Mouse (Mus musculus) hindbrain, embryonic 16.5 days (tissue): Measurements from ENCODE around the gene Mrpl9. TPM values are rescaled to one million over a fixed set of nuclear protein-coding genes. Genes with fewer than 3 reads are reported as not detected.
A peak's percentile ranks its signal among the peaks of the same experiment; 100 is the strongest.

Source experiments
- ATAC-seq: fragments of 200-750 bp; cut with Nextera tagmentation; 2 replicates; pipeline ENCODE4 v1.8.0; 2017; ENCODE audit warnings: moderate TSS enrichment, moderate library complexity
- H3K27ac ChIP-seq: fragments of 300-500 bp; sonication (generic); 2 replicates; pipeline ENCODE4 v1.5.1; 2014; ENCODE audit warnings: low read depth, mild to moderate bottlenecking, control low read depth, low read length, moderate library complexity
- H3K27me3 ChIP-seq: fragments of 300-500 bp; sonication (generic); replicated peaks from 2 replicates; pipeline ENCODE4 v1.6.1; 2014; ENCODE audit warnings: low read length; ENCODE audit not compliant: control insufficient read depth, insufficient read depth
- H3K36me3 ChIP-seq: fragments of 300-500 bp; sonication (generic); 2 replicates; pipeline ENCODE4 v1.6.1; 2014; ENCODE audit warnings: mild to moderate bottlenecking, low read length, moderate library complexity, mixed read lengths; ENCODE audit not compliant: control insufficient read depth, insufficient read depth
- H3K4me1 ChIP-seq: fragments of 300-500 bp; sonication (generic); 2 replicates; pipeline ENCODE4 v1.6.1; 2014; ENCODE audit warnings: low read depth, low read length; ENCODE audit not compliant: control insufficient read depth, insufficient read depth
- H3K4me2 ChIP-seq: fragments of 300-500 bp; sonication (generic); 2 replicates; pipeline ENCODE4 v1.6.1; 2014; ENCODE audit warnings: mild to moderate bottlenecking, low read length, control low read depth, moderate library complexity
- H3K4me3 ChIP-seq: fragments of 300-500 bp; sonication (generic); 2 replicates; pipeline ENCODE4 v1.5.1; 2014; ENCODE audit warnings: mild to moderate bottlenecking, low read length, control low read depth, moderate library complexity
- H3K9ac ChIP-seq: fragments of 300-500 bp; sonication (generic); 2 replicates; pipeline ENCODE4 v1.6.1; 2014; ENCODE audit warnings: low read depth, mild to moderate bottlenecking, control low read depth, low read length, moderate library complexity
- H3K9me3 ChIP-seq: fragments of 300-500 bp; sonication (generic); 2 replicates; pipeline ENCODE4 v1.6.1; 2014; ENCODE audit warnings: mild to moderate bottlenecking, low read length, moderate library complexity; ENCODE audit not compliant: control insufficient read depth
- WGBS: fragments of 180-500 bp; shearing (Covaris S2); extraction: QIAGEN DNeasy Blood & Tissue Kit; methylation state at CpG from one replicate; pipeline ENCODE4 v1.1.7; 2014; 5-methylcytosine and 5-hydroxymethylcytosine counted together
- polyA plus RNA-seq: library from polyadenylated mRNA; unstranded; fragments of >200 nt; fragmentation: Nextera tagmentation; extraction: Ambion mirVana; gene quantifications from 2 replicates; pipeline ENCODE4 v1.2.1, GENCODE M21; 2015

The Mrpl9 gene
- polyA plus RNA-seq, 1 experiment from 2014 or later: 64.5 TPM

- no peak overlapping the region for H3K27ac ChIP-seq
Observed at GRCm38 (mm10) chr3:94473567-94474232, 30.6 kb downstream of the Mrpl9 start.

GRCm38 (mm10) chr3:94476301-94477035 is 33.4 kb downstream of the Mrpl9 start:
- no peak overlapping the region; the same call in 1 of the 2 replicates for H3K4me2 ChIP-seq
- no peaks in the 10 kb centered on the region for H3K27me3 ChIP-seq
- peak overlapping the region; percentile 90; the same call in 1 of the 2 replicates for H3K9ac ChIP-seq
- no peaks in the 10 kb centered on the region for H3K9me3 ChIP-seq
- ATAC-seq: no peak
- peaks cover 38% of the 10 kb centered on the region for H3K4me1 ChIP-seq
- no peak overlapping the region for H3K4me3 ChIP-seq
- WGBS: 56% methylated on average over 8 of the region's 8 CpGs
- H3K36me3 ChIP-seq: no peaks in the 10 kb centered on the region; the same call in 1 of the 2 replicates
- H3K27ac ChIP-seq: peak overlapping the region; percentile 70

More at GRCm38 (mm10) chr3:94473567-94474232, 30.6 kb downstream of the Mrpl9 start:
- no peak for ATAC-seq
- Histone ChIP-seq H3K4me2 (no peak overlapping the region), H3K9me3 (no peaks in the 10 kb centered on the region), H3K4me1 (peaks cover 19% of the 10 kb centered on the region), H3K36me3 (no peaks in the 10 kb centered on the region), H3K4me3 (no peak overlapping the region), H3K27me3 (no peaks in the 10 kb centered on the region), H3K9ac (no peak overlapping the region)
- WGBS: 70% methylated on average over 5 of the region's 5 CpGs

GRCm38 (mm10) chr3:94477444-94477843 is 34.3 kb downstream of the Mrpl9 start:
- no peaks in the 10 kb centered on the region; the same call in 1 of the 2 replicates for H3K36me3 ChIP-seq
- no peaks in the 10 kb centered on the region for H3K9me3 ChIP-seq
- H3K4me1 ChIP-seq: peaks cover 45% of the 10 kb centered on the region
- 23% methylated on average over 4 of the region's 4 CpGs for WGBS
- H3K4me3 ChIP-seq: peak overlapping the region; percentile 67
- peak overlapping the region; percentile 90 for H3K27ac ChIP-seq
- peak overlapping the region; percentile 90 for H3K9ac ChIP-seq
- ATAC-seq: peak; percentile 13
- peak overlapping the region; percentile 87 for H3K4me2 ChIP-seq
- H3K27me3 ChIP-seq: no peaks in the 10 kb centered on the region

DNA sequence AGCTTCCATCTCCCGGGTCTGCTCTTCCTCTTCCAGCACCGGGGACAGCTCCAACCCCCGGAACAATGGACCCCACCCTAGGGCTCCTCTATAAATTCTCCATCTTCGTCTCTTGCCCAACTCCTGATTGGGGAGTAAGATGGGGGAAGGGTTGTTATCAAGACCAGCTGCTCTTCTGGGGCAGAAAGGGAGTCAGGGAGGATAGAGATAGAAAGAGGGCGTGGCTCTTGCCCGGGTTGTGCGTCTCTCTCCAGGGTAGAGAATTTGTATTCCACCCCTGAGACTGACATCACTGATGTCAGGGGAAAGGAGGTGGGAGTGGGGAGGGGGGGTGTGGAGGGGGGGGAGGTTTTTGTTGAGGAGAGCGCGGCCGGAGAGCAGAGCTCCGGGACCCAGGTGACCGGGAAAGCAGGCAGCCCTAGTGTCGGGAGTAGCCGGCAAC is 34.9 kb downstream of the Mrpl9 start, which contains the start of gene Celf3:
Gene Celf3, plus strand, starts transcription at position 315 of the 442 bp plus-strand sequence.
- Histone ChIP-seq H3K9me3 (no peaks in the 10 kb centered on the region), H3K36me3 (no peaks in the 10 kb centered on the region; the same call in 1 of the 2 replicates), H3K4me1 (peaks cover 47% of the 10 kb centered on the region), H3K27ac (peak within 1 kb of the TSS; percentile 90), H3K4me2 (peak within 1 kb of the TSS; percentile 87), H3K27me3 (no peaks in the 10 kb centered on the region), H3K9ac (peak within 1 kb of the TSS; percentile 90), H3K4me3 (peak within 1 kb of the TSS; percentile 67)
- ATAC-seq: peak; percentile 91
- WGBS: under 1% methylated on average over 14 of the region's 14 CpGs

DNA sequence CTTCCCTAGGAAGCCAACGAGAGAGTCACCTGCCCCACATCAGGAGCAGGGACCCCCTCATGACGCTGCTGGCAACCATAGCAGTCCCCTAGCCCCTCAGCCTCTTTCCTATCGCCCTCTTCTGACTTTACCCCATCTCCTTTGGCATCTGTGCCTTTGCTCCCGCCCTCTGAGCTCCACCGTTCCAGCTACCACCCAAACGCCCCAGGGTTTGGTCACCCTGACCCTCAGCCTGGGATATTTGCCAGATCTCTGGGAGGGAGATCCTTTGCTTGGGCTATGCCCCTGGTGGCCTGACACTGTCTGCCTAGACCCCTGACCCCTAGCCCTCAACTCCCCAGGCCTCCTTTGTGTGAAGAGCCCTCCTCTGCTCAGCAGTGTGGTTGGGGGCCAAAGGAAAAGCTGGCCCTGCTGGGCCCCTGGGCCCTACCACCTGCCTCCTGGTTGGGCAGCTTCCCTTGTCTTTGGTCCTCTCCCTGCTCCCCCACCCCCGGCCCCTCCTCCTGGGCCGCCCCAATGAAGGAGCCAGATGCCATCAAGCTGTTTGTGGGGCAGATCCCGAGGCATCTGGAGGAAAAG is 35.6 kb downstream of the Mrpl9 start:
- Histone ChIP-seq H3K4me2 (peak overlapping the region; percentile 87), H3K36me3 (no peaks in the 10 kb centered on the region; the same call in 1 of the 2 replicates), H3K9ac (peak overlapping the region; percentile 90), H3K4me1 (peaks cover 50% of the 10 kb centered on the region), H3K27me3 (no peaks in the 10 kb centered on the region), H3K27ac (peak overlapping the region; percentile 90), H3K4me3 (peak overlapping the region; percentile 67), H3K9me3 (no peaks in the 10 kb centered on the region)
- peak; percentile 58 for ATAC-seq
- WGBS: 6% methylated on average over 9 of the region's 9 CpGs

- Histone ChIP-seq H3K9me3 (no peaks in the 10 kb centered on the region), H3K27ac (no peak overlapping the region), H3K4me3 (peak overlapping the region; percentile 67), H3K4me1 (peaks cover 57% of the 10 kb centered on the region), H3K4me2 (peak overlapping the region; percentile 87), H3K9ac (peak overlapping the region; percentile 90), H3K36me3 (no peaks in the 10 kb centered on the region; the same call in 1 of the 2 replicates), H3K27me3 (no peaks in the 10 kb centered on the region)
- ATAC-seq: no peak
- WGBS: 8% methylated on average over 11 of the region's 11 CpGs
Observed at GRCm38 (mm10) chr3:94479564-94479963, 36.4 kb downstream of the Mrpl9 start.

GRCm38 (mm10) chr3:94480291-94480884 is 37.3 kb downstream of the Mrpl9 start, which contains the start of gene Riiad1:
Gene Riiad1 (minus strand): TSS chr3:94480341.
- Histone ChIP-seq H3K4me1 (peaks cover 65% of the 10 kb centered on the region), H3K27me3 (no peaks in the 10 kb centered on the region), H3K9me3 (no peaks in the 10 kb centered on the region), H3K27ac (no peak within 1 kb of the TSS; the same call in 1 of the 2 replicates), H3K4me2 (peak within 1 kb of the TSS; percentile 87), H3K36me3 (no peaks in the 10 kb centered on the region; the same call in 1 of the 2 replicates), H3K4me3 (peak within 1 kb of the TSS; percentile 67), H3K9ac (peak within 1 kb of the TSS; percentile 90)
- ATAC-seq: no peak
- WGBS: 9% methylated on average over 16 of the region's 16 CpGs

- H3K9me3 ChIP-seq: no peaks in the 10 kb centered on the region
- no peak overlapping the region for H3K27ac ChIP-seq
- H3K4me1 ChIP-seq: peaks cover 69% of the 10 kb centered on the region
- ATAC-seq: no peak
- peak overlapping the region; percentile 20; the same call in 1 of the 2 replicates for H3K9ac ChIP-seq
- 67% methylated on average over 4 of the region's 4 CpGs for WGBS
- H3K4me2 ChIP-seq: no peak overlapping the region; the same call in 1 of the 2 replicates
- no peaks in the 10 kb centered on the region; the same call in 1 of the 2 replicates for H3K36me3 ChIP-seq
- H3K27me3 ChIP-seq: no peaks in the 10 kb centered on the region
- no peak overlapping the region for H3K4me3 ChIP-seq
Observed at GRCm38 (mm10) chr3:94481429-94481828, 38.3 kb downstream of the Mrpl9 start.
